Mouse (Mus musculus) embryonic facial prominence, embryonic 11.5 days (tissue): ENCODE data around the gene Kif28. TPM values are rescaled to one million over a fixed set of nuclear protein-coding genes. Genes with fewer than 3 reads are reported as not detected.
"Not testable (repeated sequence)": the region's sequence is repeated elsewhere in the genome, so short reads cannot be mapped to it uniquely, and the experiment has no call there.

Experiments
- ATAC-seq: fragments of 200-750 bp; cut with Nextera tagmentation; replicated peaks from 2 replicates; pipeline ENCODE4 v1.8.0; 2017; ENCODE audit warnings: low read depth; ENCODE audit not compliant: insufficient number of reproducible peaks, low FRiP score, low TSS enrichment
- DNase-seq: peaks from one replicate; pipeline ENCODE4 v3.0.0-alpha.2; 2015; ENCODE audit warnings: low spot score
- H3K27ac ChIP-seq: fragments of 300-500 bp; sonication (generic); replicated peaks from 2 replicates; pipeline ENCODE4 v1.5.1; 2014; ENCODE audit warnings: mild to moderate bottlenecking, low read depth, low read length, control low read depth
- H3K27me3 ChIP-seq: fragments of 300-500 bp; sonication (generic); 2 replicates; pipeline ENCODE4 v1.6.1; 2014; ENCODE audit warnings: mild to moderate bottlenecking, low read length, moderate library complexity, mixed read lengths; ENCODE audit not compliant: control insufficient read depth, insufficient read depth
- H3K36me3 ChIP-seq: fragments of 300-500 bp; sonication (generic); replicated peaks from 2 replicates; pipeline ENCODE4 v1.6.1; 2014; ENCODE audit warnings: low read depth, mild to moderate bottlenecking, low read length, moderate library complexity, mixed read lengths; ENCODE audit not compliant: control insufficient read depth, insufficient read depth
- H3K4me1 ChIP-seq: fragments of 300-500 bp; sonication (generic); 2 replicates; pipeline ENCODE4 v1.6.1; 2014; ENCODE audit warnings: low read length, mixed read lengths; ENCODE audit not compliant: control insufficient read depth, insufficient read depth
- H3K4me2 ChIP-seq: fragments of 300-500 bp; sonication (generic); 2 replicates; pipeline ENCODE4 v1.6.1; 2014; ENCODE audit warnings: low read depth, mild to moderate bottlenecking, control low read depth, low read length, moderate library complexity
- H3K4me3 ChIP-seq: fragments of 300-500 bp; sonication (generic); 2 replicates; pipeline ENCODE4 v1.5.1; 2014; ENCODE audit warnings: low read depth, low read length, control low read depth
- H3K9ac ChIP-seq: fragments of 300-500 bp; sonication (generic); replicated peaks from 2 replicates; pipeline ENCODE4 v1.6.1; 2014; ENCODE audit warnings: mild to moderate bottlenecking, control low read depth, low read length
- H3K9me3 ChIP-seq: fragments of 300-500 bp; sonication (generic); replicated peaks from 2 replicates; pipeline ENCODE4 v1.6.1; 2016; ENCODE audit warnings: mild to moderate bottlenecking, low read length, inconsistent platforms, mixed read lengths; ENCODE audit not compliant: control insufficient read depth
- WGBS: fragments of 180-500 bp; shearing (Covaris S2); extraction: QIAGEN DNeasy Blood & Tissue Kit; methylation state at CpG from one replicate; pipeline ENCODE4 v1.1.7; 2014; 5-methylcytosine and 5-hydroxymethylcytosine counted together
- polyA plus RNA-seq: library from polyadenylated mRNA; unstranded; fragments of >200 nt; fragmentation: Nextera tagmentation; extraction: Ambion mirVana; gene quantifications from 2 replicates; pipeline ENCODE4 v1.2.1, GENCODE M21; 2014

Gene Kif28
- polyA plus RNA-seq, 1 experiment from 2014 or later: not detected

DNA sequence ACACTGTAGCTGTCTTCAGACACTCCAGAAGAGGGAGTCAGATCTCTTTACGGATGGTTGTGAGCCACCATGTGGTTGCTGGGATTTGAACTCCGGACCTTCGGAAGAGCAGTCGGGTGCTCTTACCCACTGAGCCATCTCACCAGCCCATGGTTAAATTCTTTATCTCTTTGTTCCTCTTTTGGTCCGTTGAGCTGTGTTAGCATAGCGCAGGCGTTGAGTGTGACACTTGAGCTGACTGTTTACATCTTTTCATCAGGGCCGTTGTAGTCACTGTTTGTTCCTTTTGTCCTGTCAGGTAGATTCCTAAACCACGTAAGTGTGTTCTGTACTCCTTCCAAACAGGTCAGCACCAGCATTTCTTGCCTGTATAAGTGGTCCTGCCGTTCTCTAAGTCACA lies 62.3 kb downstream of the Kif28 start:
- not testable (repeated sequence) for DNase-seq, H3K36me3 ChIP-seq, H3K27ac ChIP-seq, H3K9ac ChIP-seq, H3K4me3 ChIP-seq, H3K4me1 ChIP-seq, H3K27me3 ChIP-seq, ATAC-seq, H3K9me3 ChIP-seq, H3K4me2 ChIP-seq
- 88% methylated on average over 9 of the region's 10 CpGs for WGBS

DNA sequence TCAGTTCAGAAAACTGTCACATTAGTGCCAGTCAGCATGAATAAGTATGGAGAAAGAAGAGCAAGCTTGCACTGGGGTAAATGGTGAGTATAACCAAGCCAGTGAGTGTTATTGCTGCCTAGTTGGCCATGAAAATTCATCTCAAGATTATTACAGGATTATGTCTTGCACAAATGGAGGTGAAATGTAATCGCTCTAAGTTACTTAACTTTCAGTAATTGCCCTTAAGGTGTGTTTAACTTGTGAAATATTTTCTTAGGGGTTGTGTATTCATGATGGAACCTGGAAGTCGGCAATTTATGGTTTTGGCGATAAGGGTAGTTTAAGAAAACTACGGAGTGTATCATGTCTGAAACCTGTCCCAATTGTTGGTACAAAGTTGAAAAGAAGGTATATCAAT lies 65.7 kb downstream of the Kif28 start:
- H3K36me3 ChIP-seq: peaks cover 2% of the 10 kb centered on the region; the same call in 1 of the 2 replicates

GRCm38 (mm10) chr1:179677031-179677430 lies 68.0 kb downstream of the Kif28 start:
- ATAC-seq: no peak
- H3K4me1 ChIP-seq: no peaks in the 10 kb centered on the region
- no peaks in the 10 kb centered on the region for H3K36me3 ChIP-seq
- 90% methylated on average over 2 of the region's 2 CpGs for WGBS
- H3K9ac ChIP-seq: no peak overlapping the region
- no peak overlapping the region for H3K27ac ChIP-seq
- no peak overlapping the region for H3K4me3 ChIP-seq
- H3K4me2 ChIP-seq: no peak overlapping the region
- DNase-seq: no peak
- H3K9me3 ChIP-seq: no peaks in the 10 kb centered on the region
- H3K27me3 ChIP-seq: no peaks in the 10 kb centered on the region

More for the DNA sequence above, 65.7 kb downstream of the Kif28 start:
- no peak overlapping the region for H3K9ac ChIP-seq
- no peak overlapping the region for H3K27ac ChIP-seq
- no peaks in the 10 kb centered on the region for H3K9me3 ChIP-seq
- H3K4me3 ChIP-seq: no peak overlapping the region
- DNase-seq (no peak), ATAC-seq (no peak)
- WGBS: 89% methylated on average over 4 of the region's 4 CpGs
- no peaks in the 10 kb centered on the region for H3K27me3 ChIP-seq
- no peak overlapping the region for H3K4me2 ChIP-seq
- H3K4me1 ChIP-seq: no peaks in the 10 kb centered on the region

GRCm38 (mm10) chr1:179674355-179674754 lies 70.7 kb downstream of the Kif28 start:
- Histone ChIP-seq H3K4me2 (no peak overlapping the region), H3K9me3 (no peaks in the 10 kb centered on the region), H3K4me1 (no peaks in the 10 kb centered on the region), H3K4me3 (no peak overlapping the region), H3K27me3 (no peaks in the 10 kb centered on the region), H3K9ac (no peak overlapping the region), H3K36me3 (no peaks in the 10 kb centered on the region), H3K27ac (no peak overlapping the region)
- 87% methylated on average over 3 of the region's 3 CpGs for WGBS
- ATAC-seq: no peak
- no peak for DNase-seq

DNA sequence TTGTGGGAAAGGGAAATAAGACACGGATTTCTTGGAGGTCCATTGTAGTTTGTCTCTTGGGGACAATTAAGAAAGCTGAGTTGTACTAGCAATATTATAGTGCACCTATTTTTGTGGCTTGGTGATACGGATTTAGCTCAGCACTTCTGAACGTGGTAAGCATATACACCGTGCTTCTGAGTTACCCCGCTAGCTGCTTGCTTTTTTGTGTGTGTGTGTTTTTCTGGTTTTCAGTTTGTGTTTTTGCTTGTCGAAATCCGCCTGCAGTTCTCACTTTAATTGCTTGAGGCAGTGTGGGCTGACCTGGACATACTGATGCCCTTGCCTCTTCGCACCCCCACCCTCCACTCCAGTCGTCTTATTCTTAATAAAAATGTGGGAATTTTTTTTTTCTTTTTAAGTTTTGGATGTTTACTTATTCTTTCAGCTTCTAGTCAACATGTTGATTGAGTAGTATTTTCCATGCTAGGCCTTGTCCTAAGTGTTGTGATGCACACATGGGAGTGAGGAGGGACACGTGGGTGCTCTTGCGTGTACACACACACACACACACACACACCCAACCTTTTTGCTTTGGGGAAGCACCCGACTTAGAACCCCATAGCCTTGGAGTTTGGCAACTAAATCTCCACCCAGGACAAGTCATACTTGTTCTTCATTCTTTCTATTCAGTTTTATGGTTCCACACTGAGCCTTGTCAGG lies 76.1 kb downstream of the Kif28 start:
- peak overlapping the region; percentile 68 for H3K4me2 ChIP-seq
- H3K4me1 ChIP-seq: no peaks in the 10 kb centered on the region
- H3K27me3 ChIP-seq: no peaks in the 10 kb centered on the region
- H3K4me3 ChIP-seq: peak overlapping the region; percentile 83
- H3K27ac ChIP-seq: 0 out of 2 replicates have a peak overlapping the region, but pooled peaks have one; percentile 57
- H3K36me3 ChIP-seq: no peaks in the 10 kb centered on the region
- ATAC-seq: no peak
- peak; percentile 19 for DNase-seq
- peak overlapping the region; percentile 90 for H3K9ac ChIP-seq
- WGBS: 30% methylated on average over 12 of the region's 12 CpGs
- H3K9me3 ChIP-seq: no peaks in the 10 kb centered on the region

GRCm38 (mm10) chr1:179668013-179668805 lies 76.9 kb downstream of the Kif28 start, which contains the start of gene Sccpdh:
Gene Sccpdh (plus strand): TSS chr1:179668210.
- Histone ChIP-seq H3K4me1 (no peaks in the 10 kb centered on the region), H3K4me2 (peak within 1 kb of the TSS; percentile 68), H3K9me3 (no peaks in the 10 kb centered on the region), H3K9ac (peak within 1 kb of the TSS; percentile 90), H3K36me3 (no peaks in the 10 kb centered on the region), H3K27ac (peak within 1 kb of the TSS; percentile 57; the same call in 1 of the 2 replicates), H3K27me3 (no peaks in the 10 kb centered on the region), H3K4me3 (peak within 1 kb of the TSS; percentile 83)
- DNase-seq: peak; percentile 84
- WGBS: under 1% methylated on average over 82 of the region's 84 CpGs
- ATAC-seq: peak; percentile 97

GRCm38 (mm10) chr1:179667450-179667849 lies 77.6 kb downstream of the Kif28 start:
- Histone ChIP-seq H3K9ac (no peak overlapping the region; the same call in 1 of the 2 replicates), H3K27me3 (no peaks in the 10 kb centered on the region), H3K4me3 (peak overlapping the region; percentile 83), H3K27ac (no peak overlapping the region), H3K9me3 (no peaks in the 10 kb centered on the region), H3K36me3 (no peaks in the 10 kb centered on the region), H3K4me1 (no peaks in the 10 kb centered on the region), H3K4me2 (peak overlapping the region; percentile 68)
- DNase-seq: peak; percentile 31
- 0 out of 2 replicates have a peak, but pooled peaks have one; percentile 2 for ATAC-seq
- WGBS: 2% methylated on average over 7 of the region's 7 CpGs

GRCm38 (mm10) chr1:179666971-179667370 lies 78.1 kb downstream of the Kif28 start:
- Histone ChIP-seq H3K9ac (no peak overlapping the region), H3K27me3 (no peaks in the 10 kb centered on the region), H3K9me3 (no peaks in the 10 kb centered on the region), H3K4me2 (no peak overlapping the region), H3K27ac (no peak overlapping the region), H3K4me1 (no peaks in the 10 kb centered on the region), H3K36me3 (no peaks in the 10 kb centered on the region), H3K4me3 (no peak overlapping the region)
- DNase-seq (no peak), ATAC-seq (no peak)
- 55% methylated on average over 2 of the region's 2 CpGs for WGBS
